Mouse (Mus musculus) stomach, postnatal 0 days (tissue): ENCODE results near the gene Cdipt. TPM values are rescaled to one million over a fixed set of nuclear protein-coding genes. Genes with fewer than 3 reads are reported as not detected.
A peak's percentile ranks its signal among the peaks of the same experiment; 100 is the strongest.

Experiments
- ATAC-seq: fragments of 200-750 bp; cut with Nextera tagmentation; 2 replicates; pipeline ENCODE4 v1.8.0; 2017; ENCODE audit not compliant: low FRiP score, low TSS enrichment
- DNase-seq: peaks from one replicate; pipeline ENCODE4 v3.0.0-alpha.2; 2016; ENCODE audit warnings: low spot score
- H3K27ac ChIP-seq: fragments of 300-500 bp; sonication (generic); replicated peaks from 2 replicates; pipeline ENCODE4 v1.5.1; 2014; ENCODE audit warnings: mild to moderate bottlenecking, control low read depth
- H3K27me3 ChIP-seq: fragments of 300-500 bp; sonication (generic); 2 replicates; pipeline ENCODE4 v1.6.1; 2014; ENCODE audit warnings: low read length; ENCODE audit not compliant: control insufficient read depth, insufficient read depth
- H3K36me3 ChIP-seq: fragments of 300-500 bp; sonication (generic); 2 replicates; pipeline ENCODE4 v1.6.1; 2014; ENCODE audit warnings: low read length, mixed read lengths; ENCODE audit not compliant: control insufficient read depth, insufficient read depth
- H3K4me1 ChIP-seq: fragments of 300-500 bp; sonication (generic); replicated peaks from 2 replicates; pipeline ENCODE4 v1.6.1; 2014; ENCODE audit warnings: antibody characterized with exemption; ENCODE audit not compliant: control insufficient read depth, insufficient read depth
- H3K4me2 ChIP-seq: fragments of 300-500 bp; sonication (generic); replicated peaks from 2 replicates; pipeline ENCODE4 v1.6.1; 2014; ENCODE audit warnings: low read depth, mild to moderate bottlenecking, control low read depth, moderate library complexity
- H3K4me3 ChIP-seq: fragments of 300-500 bp; sonication (generic); 2 replicates; pipeline ENCODE4 v1.5.1; 2014; ENCODE audit warnings: low read depth, low read length, control low read depth
- H3K9ac ChIP-seq: fragments of 300-500 bp; sonication (generic); 2 replicates; pipeline ENCODE4 v1.6.1; 2014; ENCODE audit warnings: mild to moderate bottlenecking, low read length, control low read depth, mixed read lengths
- H3K9me3 ChIP-seq: fragments of 300-500 bp; sonication (generic); 2 replicates; pipeline ENCODE4 v1.6.1; 2016; ENCODE audit warnings: low read length; ENCODE audit not compliant: control insufficient read depth
- CTCF ChIP-seq: IDR thresholded peaks from 2 replicates; pipeline ENCODE4 v1.5.1; 2016; ENCODE audit warnings: antibody characterized with exemption, low read depth, mild to moderate bottlenecking, moderate library complexity
- EP300 ChIP-seq: optimal IDR thresholded peaks from 2 replicates; pipeline ENCODE3; 2016; ENCODE audit warnings: antibody characterized with exemption
- WGBS: fragments of 180-500 bp; shearing (Covaris S2); extraction: QIAGEN DNeasy Blood & Tissue Kit; methylation state at CpG from one replicate; pipeline ENCODE4 v1.1.7; 2014; 5-methylcytosine and 5-hydroxymethylcytosine counted together
- polyA plus RNA-seq: library from polyadenylated mRNA; unstranded; fragments of >200 nt; fragmentation: Nextera tagmentation; extraction: Ambion mirVana; gene quantifications from 2 replicates; pipeline ENCODE4 v1.2.1, GENCODE M21; 2015

Cdipt gene
- 79.3 and 80.4 TPM in 2 replicates for polyA plus RNA-seq

DNA sequence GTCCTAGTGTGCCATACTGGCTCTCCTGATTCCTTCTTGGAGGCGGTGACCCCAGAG is at the start of gene Cdipt:
Gene Cdipt, plus strand, starts transcription at position 22 of the 57 bp plus-strand sequence.
- Histone ChIP-seq H3K4me3 (peak within 1 kb of the TSS; percentile 99), H3K36me3 (peaks cover 11% of the 10 kb centered on the region; the same call in 1 of the 2 replicates), H3K9me3 (no peaks in the 10 kb centered on the region), H3K4me1 (0 out of 2 replicates have a peak, but pooled peaks cover 4% of the 10 kb centered on the region), H3K27me3 (no peaks in the 10 kb centered on the region), H3K4me2 (peak within 1 kb of the TSS; percentile 90), H3K27ac (peak within 1 kb of the TSS; percentile 98), H3K9ac (peak within 1 kb of the TSS; percentile 98)
- TF ChIP-seq CTCF = no peak
- TF ChIP-seq EP300 = no peak
- no peak for ATAC-seq
- no peak for DNase-seq
- WGBS = 0% methylated on average over 1 of the region's 1 CpGs

DNA sequence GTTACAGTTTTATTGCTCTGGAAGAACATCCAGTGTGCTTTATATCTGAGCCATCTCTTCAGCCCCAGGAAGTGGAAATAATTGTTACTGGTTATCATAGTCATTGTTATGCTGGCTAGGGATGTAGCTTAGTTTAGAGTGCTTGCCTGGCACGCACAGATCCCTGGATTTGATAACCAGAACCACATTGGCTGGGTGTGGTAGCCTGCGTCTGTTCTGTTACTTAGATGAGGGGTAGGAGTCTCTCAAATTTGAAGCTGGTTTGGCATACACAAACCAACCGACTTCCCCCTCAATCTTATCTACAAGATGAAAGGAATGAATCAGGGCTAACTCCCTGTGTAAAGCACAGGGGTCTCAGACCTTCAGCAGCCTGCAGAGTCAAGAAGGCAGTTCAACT is 49.4 kb upstream of the Cdipt start:
- ATAC-seq = no peak
- TF ChIP-seq EP300 (no peak), CTCF (no peak)
- Histone ChIP-seq H3K4me3 (no peak overlapping the region), H3K9ac (no peak overlapping the region), H3K4me1 (peaks cover 6% of the 10 kb centered on the region; the same call in 1 of the 2 replicates), H3K9me3 (no peaks in the 10 kb centered on the region), H3K4me2 (no peak overlapping the region), H3K27ac (no peak overlapping the region), H3K36me3 (no peaks in the 10 kb centered on the region), H3K27me3 (no peaks in the 10 kb centered on the region)
- no peak for DNase-seq
- WGBS = 23% methylated on average over 3 of the region's 3 CpGs

DNA sequence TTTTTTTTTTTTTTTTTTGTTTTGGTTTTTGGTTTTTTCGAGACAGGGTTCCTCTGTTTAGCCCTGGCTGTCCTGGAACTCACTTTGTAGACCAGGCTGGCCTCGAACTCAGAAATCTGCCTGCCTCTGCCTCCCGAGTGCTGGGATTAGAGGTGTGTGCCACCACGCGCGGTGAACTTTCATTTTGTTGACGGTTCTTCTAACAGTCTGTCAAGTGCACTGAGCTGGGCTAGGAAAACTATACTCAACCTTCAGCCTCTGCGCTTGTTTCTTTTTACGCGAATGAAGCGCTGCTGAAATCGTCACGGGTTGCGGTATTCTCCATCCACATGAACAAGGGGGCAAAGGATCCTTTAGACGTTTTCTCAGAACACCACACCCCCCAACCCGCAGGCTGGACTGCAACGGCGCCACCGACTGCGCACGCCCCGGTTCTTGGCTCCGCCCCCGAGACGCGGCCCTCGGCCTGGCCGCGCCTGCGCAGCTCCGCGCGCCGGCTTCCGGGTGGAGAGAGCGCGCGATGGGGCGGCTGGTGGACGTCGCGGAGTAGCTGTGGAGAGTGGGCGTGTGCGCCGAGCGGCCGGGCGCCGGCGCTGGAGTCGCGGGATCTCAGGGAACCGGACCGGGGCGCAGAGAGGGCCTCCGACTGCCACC is 47.2 kb upstream of the Cdipt start, which contains the start of gene Kctd13:
Gene Kctd13, plus strand, starts transcription at position 496 of the 654 bp plus-strand sequence.
- peak; percentile 96 for ATAC-seq

DNA sequence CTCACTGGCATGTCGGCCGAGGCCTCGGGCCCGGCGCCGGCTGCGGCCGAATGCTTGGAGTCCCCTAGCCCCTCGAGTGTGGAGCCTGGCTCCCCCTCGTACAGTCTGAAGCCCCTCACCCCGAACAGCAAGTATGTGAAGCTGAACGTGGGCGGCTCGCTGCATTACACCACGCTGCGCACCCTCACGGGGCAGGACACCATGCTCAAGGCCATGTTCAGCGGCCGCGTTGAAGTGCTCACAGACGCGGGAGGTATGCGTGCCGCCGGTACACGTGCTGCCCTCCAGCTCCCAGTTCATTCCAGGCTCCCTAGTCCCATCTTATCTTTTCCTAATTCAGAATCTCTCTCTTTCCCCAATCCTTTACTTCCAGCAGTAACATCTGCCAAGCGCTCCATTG is 46.7 kb upstream of the Cdipt start:
- Histone ChIP-seq H3K4me1 (0 out of 2 replicates have a peak, but pooled peaks cover 2% of the 10 kb centered on the region), H3K27me3 (no peaks in the 10 kb centered on the region), H3K4me2 (peak overlapping the region; percentile 99), H3K9me3 (no peaks in the 10 kb centered on the region), H3K9ac (peak overlapping the region; percentile 80), H3K4me3 (peak overlapping the region; percentile 80), H3K27ac (peak overlapping the region; percentile 82), H3K36me3 (no peaks in the 10 kb centered on the region)
- ATAC-seq = peak; percentile 65
- TF ChIP-seq EP300 (no peak), CTCF (no peak)
- WGBS = under 1% methylated on average over 27 of the region's 27 CpGs
- no peak for DNase-seq

More for the DNA sequence above, 47.2 kb upstream of the Cdipt start, which contains the start of gene Kctd13:
- Histone ChIP-seq H3K27ac (peak within 1 kb of the TSS; percentile 82), H3K4me2 (peak within 1 kb of the TSS; percentile 99), H3K9ac (peak within 1 kb of the TSS; percentile 80), H3K9me3 (no peaks in the 10 kb centered on the region), H3K4me3 (peak within 1 kb of the TSS; percentile 80), H3K4me1 (0 out of 2 replicates have a peak, but pooled peaks cover 2% of the 10 kb centered on the region), H3K27me3 (no peaks in the 10 kb centered on the region), H3K36me3 (no peaks in the 10 kb centered on the region)
- DNase-seq = peak; percentile 96
- TF ChIP-seq CTCF (no peak), EP300 (no peak)
- 2% methylated on average over 56 of the region's 56 CpGs for WGBS

DNA sequence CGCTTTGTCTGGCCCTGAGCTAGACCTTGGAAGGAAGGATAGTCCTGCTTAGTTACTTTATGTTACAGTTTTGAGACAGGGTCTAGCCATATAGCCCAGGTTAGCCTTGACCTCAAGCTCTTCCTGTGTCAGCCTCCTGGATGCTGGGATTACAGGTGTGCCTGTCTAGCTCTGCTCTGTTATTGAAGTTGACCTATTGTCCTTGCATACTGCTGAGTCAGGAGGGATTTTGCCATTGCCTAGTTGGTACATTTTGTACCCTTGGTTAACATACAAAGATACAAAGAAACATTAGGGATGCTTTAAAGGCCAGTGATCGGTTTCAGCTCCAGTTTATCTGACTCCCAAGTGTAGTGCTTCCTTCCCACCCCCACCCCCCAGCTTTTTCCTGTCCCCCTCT is 43.1 kb upstream of the Cdipt start:
- Histone ChIP-seq H3K9me3 (no peaks in the 10 kb centered on the region), H3K36me3 (no peaks in the 10 kb centered on the region), H3K27me3 (no peaks in the 10 kb centered on the region), H3K4me2 (no peak overlapping the region), H3K4me3 (no peak overlapping the region), H3K27ac (no peak overlapping the region), H3K9ac (no peak overlapping the region), H3K4me1 (0 out of 2 replicates have a peak, but pooled peaks cover 2% of the 10 kb centered on the region)
- DNase-seq (no peak), ATAC-seq (no peak)
- 82% methylated on average over 2 of the region's 2 CpGs for WGBS
- TF ChIP-seq EP300 = no peak

DNA sequence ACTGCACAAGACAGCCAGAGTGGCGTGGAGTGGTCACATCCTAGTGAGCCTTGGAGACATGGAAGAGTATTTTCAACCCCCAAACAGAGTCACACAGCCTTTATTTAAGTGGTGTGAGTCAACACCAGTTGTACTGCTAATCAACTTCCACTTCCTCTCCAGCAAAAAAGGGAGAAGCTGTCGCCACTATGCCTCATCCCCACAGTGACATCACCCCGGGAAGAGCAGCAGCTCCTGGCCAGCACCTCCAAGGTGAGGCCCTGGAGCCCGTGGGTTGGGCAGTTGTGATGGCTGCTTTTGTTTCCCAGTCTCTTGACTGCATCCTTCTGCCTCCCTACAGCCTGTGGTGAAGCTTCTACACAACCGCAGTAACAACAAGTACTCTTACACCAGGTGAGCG is 34.5 kb upstream of the Cdipt start:
- Histone ChIP-seq H3K9me3 (no peaks in the 10 kb centered on the region), H3K36me3 (no peaks in the 10 kb centered on the region), H3K4me3 (no peak overlapping the region), H3K4me1 (no peaks in the 10 kb centered on the region), H3K9ac (no peak overlapping the region), H3K27ac (no peak overlapping the region), H3K4me2 (no peak overlapping the region), H3K27me3 (no peaks in the 10 kb centered on the region)
- WGBS = 52% methylated on average over 6 of the region's 6 CpGs
- ATAC-seq (peak; percentile 36; the same call in 1 of the 2 replicates), DNase-seq (no peak)
- TF ChIP-seq CTCF = no peak
- no peak for TF ChIP-seq EP300
